Mouse (Mus musculus): ENCODE measurements at regions not wholly inside any gene's neighbourhood (a gene's known extent, or its start where the extent isn't known, plus 50 kb on each side); places are given as distances from the start of the nearest gene placed in this dataset.
"Not testable (repeated sequence)": the region's sequence is repeated elsewhere in the genome, so short reads cannot be mapped to it uniquely, and the experiment has no call there.

GRCm38 (mm10) chr3:7683536-7683935 lies 1063.3 kb upstream of the 1700008P02Rik start:
- 79% methylated on average over 1 of the region's 1 CpGs for WGBS
- Histone ChIP-seq H3K36me3 (ENCODE audit: insufficient read depth, low read length) (no peaks in the 10 kb centered on the region), H3K4me1 (ENCODE audit: insufficient read depth, low read length) (no peaks in the 10 kb centered on the region), H3K9ac (replicated peaks; ENCODE audit: low read length) (no peak overlapping the region), H3K4me2 (replicated peaks; ENCODE audit: low read depth, low read length) (no peak overlapping the region), H3K4me3 (ENCODE audit: low read length) (no peak overlapping the region), H3K27me3 (ENCODE audit: insufficient read depth, low read length) (no peaks in the 10 kb centered on the region), H3K27ac (ENCODE audit: low read length) (no peak overlapping the region), H3K9me3 (ENCODE audit: low read length) (no peaks in the 10 kb centered on the region)
- ATAC-seq (ENCODE audit: low FRiP score, low TSS enrichment): no peak

GRCm38 (mm10) chr3:7682816-7683215 lies 1062.6 kb upstream of the 1700008P02Rik start:
- H3K9ac ChIP-seq (replicated peaks; ENCODE audit: low read length); H3K27ac ChIP-seq (ENCODE audit: low read length); H3K9me3 ChIP-seq (ENCODE audit: low read length); H3K27me3 ChIP-seq (ENCODE audit: insufficient read depth, low read length); H3K4me2 ChIP-seq (replicated peaks; ENCODE audit: low read depth, low read length); H3K4me3 ChIP-seq (ENCODE audit: low read length); ATAC-seq (ENCODE audit: low FRiP score, low TSS enrichment); H3K36me3 ChIP-seq (ENCODE audit: insufficient read depth, low read length); H3K4me1 ChIP-seq (ENCODE audit: insufficient read depth, low read length): not testable (repeated sequence)
- WGBS: 74% methylated on average over 3 of the region's 3 CpGs

- Histone ChIP-seq H3K9ac (replicated peaks; ENCODE audit: low read length) (no peak overlapping the region), H3K27ac (ENCODE audit: low read length) (no peak overlapping the region), H3K27me3 (ENCODE audit: insufficient read depth, low read length) (no peaks in the 10 kb centered on the region), H3K4me3 (ENCODE audit: low read length) (no peak overlapping the region), H3K9me3 (ENCODE audit: low read length) (no peaks in the 10 kb centered on the region), H3K4me2 (replicated peaks; ENCODE audit: low read depth, low read length) (no peak overlapping the region), H3K4me1 (ENCODE audit: insufficient read depth, low read length) (no peaks in the 10 kb centered on the region), H3K36me3 (ENCODE audit: insufficient read depth, low read length) (no peaks in the 10 kb centered on the region)
- WGBS: 86% methylated on average over 3 of the region's 3 CpGs
- ATAC-seq (ENCODE audit: low FRiP score, low TSS enrichment): no peak
These were observed 1062.1 kb upstream of the 1700008P02Rik start for GRCm38 (mm10) chr3:7682311-7682710.

GRCm38 (mm10) chr3:7669956-7670355 lies 1049.7 kb upstream of the 1700008P02Rik start:
- 85% methylated on average over 6 of the region's 6 CpGs for WGBS
- H3K4me3 ChIP-seq (ENCODE audit: low read length): no peak overlapping the region
- no peaks in the 10 kb centered on the region for H3K27me3 ChIP-seq (ENCODE audit: insufficient read depth, low read length)
- H3K4me1 ChIP-seq (ENCODE audit: insufficient read depth, low read length): no peaks in the 10 kb centered on the region
- H3K27ac ChIP-seq (ENCODE audit: low read length): no peak overlapping the region
- H3K4me2 ChIP-seq (replicated peaks; ENCODE audit: low read depth, low read length): no peak overlapping the region
- no peak overlapping the region for H3K9ac ChIP-seq (replicated peaks; ENCODE audit: low read length)
- H3K36me3 ChIP-seq (ENCODE audit: insufficient read depth, low read length): no peaks in the 10 kb centered on the region
- ATAC-seq (ENCODE audit: low FRiP score, low TSS enrichment): no peak
- H3K9me3 ChIP-seq (ENCODE audit: low read length): peaks cover 3% of the 10 kb centered on the region; the same call in 1 of the 2 replicates

GRCm38 (mm10) chr3:7667851-7668250 lies 1047.6 kb upstream of the 1700008P02Rik start:
- 89% methylated on average over 5 of the region's 5 CpGs for WGBS
- not testable (repeated sequence) for H3K27ac ChIP-seq (ENCODE audit: low read length); ATAC-seq (ENCODE audit: low FRiP score, low TSS enrichment)

GRCm38 (mm10) chr3:7666391-7667142 lies 1046.3 kb upstream of the 1700008P02Rik start:
- not testable (repeated sequence) for ATAC-seq (ENCODE audit: low FRiP score, low TSS enrichment); H3K4me3 ChIP-seq (ENCODE audit: low read length)
- whole genome bisulfite sequencing: 49% methylated on average over 9 of the region's 9 CpGs

More at GRCm38 (mm10) chr3:7667851-7668250, 1047.6 kb upstream of the 1700008P02Rik start:
- H3K9ac ChIP-seq (replicated peaks; ENCODE audit: low read length); H3K27me3 ChIP-seq (ENCODE audit: insufficient read depth, low read length); H3K9me3 ChIP-seq (ENCODE audit: low read length); H3K4me1 ChIP-seq (ENCODE audit: insufficient read depth, low read length); H3K36me3 ChIP-seq (ENCODE audit: insufficient read depth, low read length); H3K4me3 ChIP-seq (ENCODE audit: low read length); H3K4me2 ChIP-seq (replicated peaks; ENCODE audit: low read depth, low read length): not testable (repeated sequence)

More at GRCm38 (mm10) chr3:7666391-7667142, 1046.3 kb upstream of the 1700008P02Rik start:
- not testable (repeated sequence) for H3K9ac ChIP-seq (replicated peaks; ENCODE audit: low read length); H3K36me3 ChIP-seq (ENCODE audit: insufficient read depth, low read length); H3K4me2 ChIP-seq (replicated peaks; ENCODE audit: low read depth, low read length); H3K27ac ChIP-seq (ENCODE audit: low read length); H3K9me3 ChIP-seq (ENCODE audit: low read length); H3K4me1 ChIP-seq (ENCODE audit: insufficient read depth, low read length); H3K27me3 ChIP-seq (ENCODE audit: insufficient read depth, low read length)

Measured in kidney, embryonic 16.5 days (tissue).